10 mouse cellular contexts compared by ENCODE assay signal in the genomic region with DNA sequence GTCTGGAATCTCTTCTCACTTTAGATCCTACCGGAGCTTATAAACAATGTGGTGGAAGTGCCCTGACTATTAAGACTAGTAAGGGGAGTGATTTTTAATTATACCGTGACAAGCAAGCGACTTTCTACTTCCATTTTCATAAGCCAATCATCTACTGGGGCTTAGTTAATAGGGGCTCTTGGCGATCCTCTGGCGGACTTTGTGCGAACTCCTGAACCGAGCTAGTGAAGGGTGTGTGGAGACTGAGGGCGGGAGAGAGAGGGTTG. TPM values are rescaled to one million over a fixed set of nuclear protein-coding genes. Genes with fewer than 3 reads are reported as not detected.
DNase-seq lines count a peak whose midpoint lies in the region; ATAC-seq and TF ChIP-seq lines count a peak whose summit lies in the region.
"Had no signal": no experiment of that assay in that cellular context is flagged by ENCODE, and none has a peak within 500 bp of the region (broad histone marks: within the 10 kb centered on the region; RNA-seq: fewer than 3 reads in every experiment).

No protein-coding gene starts in this region.

- DNase-seq in lung, embryonic 14.5 days, result no peak
- DNase-seq in lung, postnatal 4 days, result no peak
- DNase-seq in cerebellum, adult 2 months, result no peak
- DNase-seq in right cerebral cortex, postnatal 14 days, result no peak
- DNase-seq in kidney, postnatal 14 days, result no peak
- DNase-seq: heart, postnatal 4 days had no signal

- H3K27me3 ChIP-seq in lung, embryonic 14.5 days (ENCODE audit: insufficient read depth, low read length), result peaks cover 80% of the 10 kb centered on the region
- peaks cover 20% of the 10 kb centered on the region for H3K27me3 ChIP-seq in forebrain, embryonic 12.5 days
- peaks cover 55% of the 10 kb centered on the region for H3K27me3 ChIP-seq in limb, embryonic 12.5 days
- H3K27me3 ChIP-seq in cerebellum, adult 2 months (ENCODE audit: control insufficient read depth, insufficient read depth, low read length), result peaks cover 5% of the 10 kb centered on the region; the same call in 1 of the 2 replicates

- TF ChIP-seq POLR2A in olfactory bulb, adult 2 months (IDR thresholded peaks at IDR 0.05; ENCODE audit: insufficient read depth, low read depth, low read length), result no peak
- no peak for TF ChIP-seq POLR2A in cerebellum, adult 2 months (IDR thresholded peaks at IDR 0.05; ENCODE audit: borderline replicate concordance, insufficient read depth, low read length)

- WGBS in lung, embryonic 14.5 days, result 0% methylated on average over 8 of the region's 8 CpGs
- 0% methylated on average over 8 of the region's 8 CpGs for WGBS in forebrain, embryonic 12.5 days
- WGBS in limb, embryonic 12.5 days, result under 1% methylated on average over 8 of the region's 8 CpGs
- WGBS in olfactory bulb, adult 2 months, result under 1% methylated on average over 8 of the region's 8 CpGs
- WGBS in cerebellum, adult 2 months, result 2% methylated on average over 8 of the region's 8 CpGs

- no peaks in the 10 kb centered on the region for H3K36me3 ChIP-seq in lung, embryonic 14.5 days (ENCODE audit: insufficient read depth)
- H3K36me3 ChIP-seq in forebrain, embryonic 12.5 days (replicated peaks), result no peaks in the 10 kb centered on the region
- no peaks in the 10 kb centered on the region for H3K36me3 ChIP-seq in limb, embryonic 12.5 days

- H3K4me1 ChIP-seq in lung, embryonic 14.5 days (ENCODE audit: insufficient read depth), result no peaks in the 10 kb centered on the region
- peaks cover 12% of the 10 kb centered on the region for H3K4me1 ChIP-seq in forebrain, embryonic 12.5 days
- H3K4me1 ChIP-seq in limb, embryonic 12.5 days (replicated peaks), result peaks cover 6% of the 10 kb centered on the region
- H3K4me1 ChIP-seq in olfactory bulb, adult 2 months (ENCODE audit: control insufficient read depth, insufficient read depth, low read length), result no peaks in the 10 kb centered on the region
- H3K4me1 ChIP-seq in cerebellum, adult 2 months (ENCODE audit: control insufficient read depth, insufficient read depth, low read length), result no peaks in the 10 kb centered on the region

- no peak for TF ChIP-seq CTCF in lung, embryonic 14.5 days (IDR thresholded peaks at IDR 0.05; ENCODE audit: low read depth)
- no peak for TF ChIP-seq CTCF in olfactory bulb, adult 2 months (IDR thresholded peaks at IDR 0.05; ENCODE audit: insufficient read depth, low read depth, low read length)
- no peak for TF ChIP-seq CTCF in cerebellum, adult 2 months (IDR thresholded peaks at IDR 0.05; ENCODE audit: borderline replicate concordance, insufficient read depth, low read depth, low read length)

- peak overlapping the region; percentile 35 for H3K4me3 ChIP-seq in lung, embryonic 14.5 days (ENCODE audit: low read depth, low read length)
- H3K4me3 ChIP-seq in forebrain, embryonic 12.5 days (replicated peaks), result peak overlapping the region; percentile 63
- peak overlapping the region; percentile 45 for H3K4me3 ChIP-seq in limb, embryonic 12.5 days (replicated peaks)
- H3K4me3 ChIP-seq in olfactory bulb, adult 2 months (ENCODE audit: insufficient read depth, low read depth, low read length), result peak overlapping the region; percentile 66
- H3K4me3 ChIP-seq in cerebellum, adult 2 months (replicated peaks; ENCODE audit: insufficient read depth, low read depth, low read length), result no peak overlapping the region

- H3K4me2 ChIP-seq in lung, embryonic 14.5 days, result peak overlapping the region; percentile 72
- peak overlapping the region; percentile 90 for H3K4me2 ChIP-seq in forebrain, embryonic 12.5 days
- H3K4me2 ChIP-seq in limb, embryonic 12.5 days, result peak overlapping the region; percentile 82

- peak; percentile 86 for ATAC-seq in lung, embryonic 14.5 days (ENCODE audit: insufficient read depth)
- ATAC-seq in forebrain, embryonic 12.5 days (ENCODE audit: low FRiP score), result peak; percentile 92
- ATAC-seq in limb, embryonic 12.5 days (ENCODE audit: insufficient number of reproducible peaks, insufficient read depth, low FRiP score, low TSS enrichment, low read depth), result peak; percentile 52; the same call in 1 of the 2 replicates

- no peak overlapping the region for H3K9ac ChIP-seq in lung, embryonic 14.5 days
- H3K9ac ChIP-seq in forebrain, embryonic 12.5 days, result peak overlapping the region; percentile 98
- no peak overlapping the region for H3K9ac ChIP-seq in limb, embryonic 12.5 days (replicated peaks)

- no peak overlapping the region for H3K27ac ChIP-seq in lung, embryonic 14.5 days (ENCODE audit: low read depth)
- peak overlapping the region; percentile 100 for H3K27ac ChIP-seq in forebrain, embryonic 12.5 days
- no peak overlapping the region for H3K27ac ChIP-seq in limb, embryonic 12.5 days
- H3K27ac ChIP-seq in olfactory bulb, adult 2 months (ENCODE audit: insufficient read depth, low read depth, low read length), result peak overlapping the region; percentile 98
- no peak overlapping the region for H3K27ac ChIP-seq in cerebellum, adult 2 months (ENCODE audit: insufficient read depth, low read length)
- H3K27ac ChIP-seq: macrophage had no signal

- H3K9me3 ChIP-seq in lung, embryonic 14.5 days (ENCODE audit: low read depth, low read length), result no peaks in the 10 kb centered on the region
- H3K9me3 ChIP-seq in forebrain, embryonic 12.5 days, result no peaks in the 10 kb centered on the region
- no peaks in the 10 kb centered on the region for H3K9me3 ChIP-seq in limb, embryonic 12.5 days

RNA-seq across cellular contexts. Expression of a gene that starts 15.8 kb away (rescaled TPM):
- not detected in 2 replicates for polyA plus RNA-seq in lung, embryonic 14.5 days (2014; fragmentation: Nextera tagmentation; extraction: Ambion mirVana)
- polyA plus RNA-seq in forebrain, embryonic 12.5 days (2016; fragmentation: Nextera tagmentation; extraction: Ambion mirVana), result 1.9 and 2.2 TPM in 2 replicates
- not detected in 2 replicates for polyA plus RNA-seq in limb, embryonic 12.5 days (2016; fragmentation: Nextera tagmentation; extraction: Ambion mirVana)
- not detected in 2 replicates for polyA plus RNA-seq in olfactory bulb, adult 2 months (2012; ENCODE audit: insufficient read depth, insufficient read length, low replicate concordance, missing spikeins)
- not detected in 2 replicates for polyA plus RNA-seq in cerebellum, adult 2 months (2012; rRNA removed)
- polyA plus RNA-seq: macrophage had no signal

RNA-seq across cellular contexts. Expression of a gene that starts 18.3 kb away (rescaled TPM):
- 0.09 TPM in 1 of 2 replicates, not detected in the other for polyA plus RNA-seq in lung, embryonic 14.5 days (2014; fragmentation: Nextera tagmentation; extraction: Ambion mirVana)
- polyA plus RNA-seq in forebrain, embryonic 12.5 days (2016; fragmentation: Nextera tagmentation; extraction: Ambion mirVana), result 59.7 and 68.4 TPM in 2 replicates
- not detected in 2 replicates for polyA plus RNA-seq in limb, embryonic 12.5 days (2016; fragmentation: Nextera tagmentation; extraction: Ambion mirVana)
- 104 TPM in 1 of 2 replicates, not detected in the other for polyA plus RNA-seq in olfactory bulb, adult 2 months (2012; ENCODE audit: insufficient read depth, insufficient read length, low replicate concordance, missing spikeins)
- polyA plus RNA-seq in cerebellum, adult 2 months (2012; rRNA removed), result not detected in 2 replicates
- polyA plus RNA-seq: macrophage had no signal

Comparison
In these comparisons a context has a peak if more than half of its experiments do, and no peak if none do; other contexts are left out.
1. H3K27ac ChIP-seq: peak in forebrain, embryonic 12.5 days (single experiment) and olfactory bulb, adult 2 months (single experiment); none in lung, embryonic 14.5 days (single experiment), limb, embryonic 12.5 days (single experiment) and cerebellum, adult 2 months (single experiment).
2. Peak in every context shown above with its lines, with median percentiles within 50 percentile points of each other: ATAC-seq and H3K4me2 ChIP-seq.